In genomic region chr8:111551511-111552130, GRCm38 (mm10) we compare ENCODE assay signal across 14 mouse cellular contexts.
"Had no signal": no experiment of that assay in that cellular context is flagged by ENCODE, and none has a peak within 500 bp of the region (broad histone marks: within the 10 kb centered on the region; RNA-seq: fewer than 3 reads in every experiment).

No protein-coding gene starts in this region.

- H3K9me3 ChIP-seq: limb, embryonic 12.5 days; liver, embryonic 13.5 days; megakaryocyte, embryonic 14.5 days; midbrain, embryonic 13.5 days; neural tube, embryonic 15.5 days had no signal

- H3K27me3 ChIP-seq: limb, embryonic 12.5 days; liver, embryonic 13.5 days; midbrain, embryonic 13.5 days; neural tube, embryonic 15.5 days had no signal

- H3K9ac ChIP-seq: limb, embryonic 12.5 days; liver, embryonic 13.5 days; liver, postnatal 0 days; midbrain, embryonic 13.5 days; neural tube, embryonic 15.5 days had no signal

- H3K4me3 ChIP-seq: limb, embryonic 12.5 days; liver, embryonic 13.5 days; megakaryocyte, embryonic 14.5 days; midbrain, embryonic 13.5 days; neural tube, embryonic 15.5 days had no signal

- DNase-seq: kidney, adult 2 months; kidney, postnatal 25 days; layer of hippocampus, adult 9-11 months; liver; liver, embryonic 13.5 days; liver, postnatal 0 days; right cerebral cortex, adult 18-20 months; right cerebral cortex, postnatal 25 days; thymus, postnatal 14 days had no signal

- H3K4me2 ChIP-seq: limb, embryonic 12.5 days; liver, embryonic 13.5 days; midbrain, embryonic 13.5 days; neural tube, embryonic 15.5 days had no signal

- ATAC-seq: liver, postnatal 0 days; midbrain, embryonic 13.5 days had no signal

- H3K36me3 ChIP-seq: liver, embryonic 13.5 days; midbrain, embryonic 13.5 days; neural tube, embryonic 15.5 days had no signal

- H3K27ac ChIP-seq: limb, embryonic 12.5 days; liver, embryonic 13.5 days; midbrain, embryonic 13.5 days; neural tube, embryonic 15.5 days; stomach, postnatal 0 days had no signal
